Mouse (Mus musculus) spleen, adult 2 months (tissue): ENCODE measurements around the gene Unc50.

Source experiments
- CTCF ChIP-seq: fragments of 200-500 bp; IDR thresholded peaks from 2 replicates; pipeline ENCODE4 v1.5.1; 2011; ENCODE audit warnings: mild to moderate bottlenecking, inconsistent platforms; ENCODE audit not compliant: insufficient read depth, insufficient read length, insufficient replicate concordance; ENCODE audit errors: extremely low read depth
- POLR2A ChIP-seq: fragments of 200-500 bp; IDR thresholded peaks from 2 replicates; pipeline ENCODE4 v1.6.1; 2011; ENCODE audit warnings: low read depth, low read length, inconsistent platforms

DNA sequence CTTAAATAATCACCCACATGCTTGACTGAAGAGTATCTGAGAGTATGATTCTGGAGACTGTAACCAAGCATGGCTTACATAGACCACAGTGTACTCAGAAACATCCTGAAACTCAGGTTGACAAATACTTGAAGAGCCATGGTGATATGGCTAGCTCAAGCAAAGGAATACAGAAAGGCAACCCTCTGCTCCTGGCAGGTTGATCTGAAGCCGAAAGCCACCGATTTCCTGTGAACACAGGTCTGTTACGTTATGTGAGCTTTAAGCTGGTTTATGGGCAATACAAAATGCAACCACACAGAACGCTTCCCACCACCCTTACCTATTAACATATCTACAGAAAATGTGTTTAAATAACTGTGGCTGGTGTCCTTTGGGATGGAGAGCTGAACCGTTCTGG lies 39.1 kb downstream of the Unc50 start:
- TF ChIP-seq POLR2A, result no peak
- no peak for TF ChIP-seq CTCF
